Mouse (Mus musculus) heart, embryonic 15.5 days (tissue): Measurements from ENCODE around the gene Stard3. TPM values are rescaled to one million over a fixed set of nuclear protein-coding genes. Genes with fewer than 3 reads are reported as not detected.

Source experiments
- ATAC-seq: fragments of 200-750 bp; cut with Nextera tagmentation; replicated peaks from 2 replicates; pipeline ENCODE4 v1.8.0; 2017; ENCODE audit warnings: low read depth, moderate TSS enrichment; ENCODE audit not compliant: insufficient number of reproducible peaks, insufficient read depth, low FRiP score
- H3K27ac ChIP-seq: fragments of 300-500 bp; sonication (generic); 2 replicates; pipeline ENCODE4 v1.5.1; 2015; ENCODE audit warnings: mild to moderate bottlenecking, inconsistent platforms
- H3K27me3 ChIP-seq: fragments of 300-500 bp; sonication (generic); 2 replicates; pipeline ENCODE4 v1.6.1; 2015; ENCODE audit warnings: inconsistent platforms
- H3K36me3 ChIP-seq: fragments of 300-500 bp; sonication (generic); 2 replicates; pipeline ENCODE4 v1.6.1; 2015; ENCODE audit warnings: mild to moderate bottlenecking, inconsistent platforms
- H3K4me1 ChIP-seq: fragments of 300-500 bp; sonication (generic); replicated peaks from 2 replicates; pipeline ENCODE4 v1.6.1; 2015; ENCODE audit warnings: inconsistent platforms
- H3K4me2 ChIP-seq: fragments of 300-500 bp; sonication (generic); 2 replicates; pipeline ENCODE4 v1.6.1; 2015; ENCODE audit warnings: inconsistent platforms, mild to moderate bottlenecking, moderate library complexity
- H3K4me3 ChIP-seq: fragments of 300-500 bp; sonication (generic); 2 replicates; pipeline ENCODE4 v1.5.1; 2015; ENCODE audit warnings: mild to moderate bottlenecking, inconsistent platforms
- H3K9ac ChIP-seq: fragments of 300-500 bp; sonication (generic); 2 replicates; pipeline ENCODE4 v1.6.1; 2015; ENCODE audit warnings: mild to moderate bottlenecking, inconsistent platforms
- H3K9me3 ChIP-seq: fragments of 300-500 bp; sonication (generic); replicated peaks from 2 replicates; pipeline ENCODE4 v1.6.1; 2016; ENCODE audit warnings: inconsistent platforms
- WGBS: fragments of 180-500 bp; shearing (Covaris S2); methylation state at CpG from one replicate; pipeline ENCODE4 v1.1.7; 2015; ENCODE audit warnings: mixed read lengths; 5-methylcytosine and 5-hydroxymethylcytosine counted together
- polyA plus RNA-seq: library from polyadenylated mRNA; unstranded; fragments of >200 nt; fragmentation: Nextera tagmentation; extraction: Ambion mirVana; gene quantifications from 2 replicates; pipeline ENCODE4 v1.2.1, GENCODE M21; 2015

Gene Stard3
- polyA plus RNA-seq, 1 experiment from 2014 or later: 33.9 TPM

DNA sequence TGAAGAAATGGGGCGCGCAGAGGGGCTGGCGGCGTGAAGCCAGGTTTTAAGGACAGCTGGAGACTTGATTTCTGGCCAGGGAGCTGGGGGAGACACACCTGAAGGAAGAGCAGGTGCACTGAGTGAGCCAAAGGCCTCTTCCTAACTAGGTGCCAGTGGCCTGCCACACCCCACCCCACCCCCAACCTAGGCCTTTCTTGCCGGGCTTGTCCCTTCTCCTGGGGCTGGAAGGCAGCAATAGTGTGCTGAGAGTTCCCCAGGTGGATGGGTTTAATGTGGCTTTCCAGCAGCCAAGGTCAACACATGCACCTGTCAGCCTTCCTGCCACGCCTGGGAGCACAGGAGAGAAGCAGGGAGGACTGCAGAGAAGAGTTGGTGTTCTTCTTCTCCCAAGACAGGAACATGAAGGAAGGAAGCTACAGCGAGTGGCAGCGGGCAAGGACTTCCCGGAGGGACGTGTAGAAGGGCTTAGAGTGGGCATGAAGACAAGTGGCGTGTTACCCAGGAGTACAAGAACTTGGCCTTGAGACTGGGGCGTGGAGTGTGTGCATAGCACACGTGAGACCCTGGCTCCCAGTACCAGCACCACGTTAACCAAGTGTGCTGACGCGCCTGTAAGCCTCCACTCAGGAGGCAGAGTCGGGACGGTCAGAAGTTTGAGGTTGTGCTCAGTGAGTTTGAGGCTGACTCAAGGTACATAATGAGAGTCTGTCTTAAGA is 5.7 kb upstream of the Stard3 start:
- Histone ChIP-seq H3K9ac (no peak overlapping the region), H3K27ac (no peak overlapping the region), H3K27me3 (peaks cover 64% of the 10 kb centered on the region), H3K4me1 (peaks cover 45% of the 10 kb centered on the region), H3K4me3 (no peak overlapping the region), H3K36me3 (no peaks in the 10 kb centered on the region), H3K4me2 (no peak overlapping the region), H3K9me3 (no peaks in the 10 kb centered on the region)
- 74% methylated on average over 18 of the region's 18 CpGs for WGBS
- no peak for ATAC-seq

DNA sequence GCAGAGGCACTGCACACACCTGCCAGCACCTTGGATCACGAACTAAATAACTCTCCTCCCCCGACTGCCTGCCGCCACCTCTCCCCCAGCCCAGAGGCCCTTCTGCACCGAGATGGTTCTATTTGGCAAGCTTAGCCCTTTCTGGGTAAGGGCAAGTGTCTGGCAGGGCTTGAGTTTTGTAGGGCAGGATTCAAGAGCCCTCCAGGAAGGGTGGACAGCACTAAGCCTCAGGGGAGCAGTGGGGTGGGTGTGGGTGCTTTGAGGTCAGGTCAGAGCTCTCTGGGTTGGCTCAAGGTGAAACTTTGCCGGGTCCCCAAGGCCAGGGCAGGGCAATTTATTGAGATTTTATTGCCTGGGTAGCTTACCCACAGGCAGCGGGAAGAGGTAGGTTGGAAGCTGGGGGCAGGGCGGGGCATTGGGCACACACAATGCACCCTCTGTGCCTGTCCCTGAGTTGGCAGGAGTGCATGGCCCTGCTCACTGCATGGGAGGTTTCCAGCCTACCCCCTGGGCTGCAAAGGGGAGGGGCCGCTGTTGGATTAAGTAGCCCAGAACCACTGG is 4.4 kb upstream of the Stard3 start:
- Histone ChIP-seq H3K9ac (no peak overlapping the region), H3K4me2 (no peak overlapping the region), H3K27me3 (peaks cover 52% of the 10 kb centered on the region), H3K4me3 (no peak overlapping the region), H3K4me1 (peaks cover 38% of the 10 kb centered on the region), H3K27ac (no peak overlapping the region), H3K36me3 (no peaks in the 10 kb centered on the region), H3K9me3 (no peaks in the 10 kb centered on the region)
- 47% methylated on average over 8 of the region's 8 CpGs for WGBS
- ATAC-seq: no peak

DNA sequence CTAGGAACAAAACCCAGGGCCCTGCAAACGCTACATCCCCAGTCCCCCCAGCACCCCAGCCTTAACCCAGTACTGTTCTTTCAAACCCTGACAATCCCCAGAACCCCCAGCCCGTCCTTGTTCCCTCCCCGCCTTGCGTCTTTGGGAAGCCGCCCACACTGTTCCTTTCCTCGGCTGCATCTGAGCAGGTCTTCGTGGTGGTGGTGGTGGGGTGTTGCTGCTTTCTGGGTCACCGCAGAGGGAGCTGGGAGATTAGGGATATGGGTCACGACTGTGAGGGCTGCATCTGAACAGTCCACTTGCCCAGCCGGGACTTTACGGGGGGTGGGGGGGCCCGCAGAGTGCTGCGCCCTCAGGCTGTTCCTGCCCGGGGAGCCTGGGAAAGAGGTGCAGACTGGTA is 3.7 kb upstream of the Stard3 start:
- Histone ChIP-seq H3K27ac (no peak overlapping the region), H3K4me3 (no peak overlapping the region), H3K4me1 (peaks cover 39% of the 10 kb centered on the region), H3K4me2 (no peak overlapping the region), H3K9ac (no peak overlapping the region), H3K27me3 (peaks cover 45% of the 10 kb centered on the region), H3K36me3 (no peaks in the 10 kb centered on the region), H3K9me3 (no peaks in the 10 kb centered on the region)
- WGBS: 68% methylated on average over 14 of the region's 14 CpGs
- no peak for ATAC-seq

DNA sequence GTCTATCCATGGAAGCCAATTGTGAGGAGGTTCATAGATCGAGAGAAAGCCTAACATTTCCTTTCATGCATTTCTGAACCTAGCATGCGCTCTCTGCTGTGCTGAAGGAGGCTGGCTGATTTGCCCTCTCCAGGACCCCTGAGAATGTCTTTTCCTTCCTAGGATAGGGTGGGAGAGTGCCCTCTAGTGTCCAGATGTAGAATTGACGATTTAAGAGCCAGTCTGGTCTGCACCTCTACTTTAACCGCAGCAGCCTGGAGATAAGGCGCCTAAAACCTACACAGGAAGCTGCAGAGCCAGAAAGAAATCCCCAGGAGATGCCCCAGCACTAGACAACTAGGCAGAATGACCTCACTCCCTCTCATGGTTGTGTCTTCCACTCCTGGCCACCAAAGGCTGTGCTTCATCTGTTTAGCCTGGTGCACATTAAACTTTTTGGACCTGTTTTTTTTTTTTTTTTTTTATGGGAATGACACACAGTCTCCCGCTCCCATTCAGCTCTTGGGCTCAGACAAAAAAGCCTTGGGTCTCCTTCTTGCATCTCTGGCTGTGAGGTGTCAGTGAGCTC is 2.4 kb upstream of the Stard3 start:
- ATAC-seq: no peak
- Histone ChIP-seq H3K9me3 (no peaks in the 10 kb centered on the region), H3K27ac (no peak overlapping the region), H3K4me2 (no peak overlapping the region), H3K9ac (no peak overlapping the region), H3K4me3 (no peak overlapping the region), H3K27me3 (peaks cover 31% of the 10 kb centered on the region), H3K36me3 (no peaks in the 10 kb centered on the region), H3K4me1 (peaks cover 44% of the 10 kb centered on the region)
- WGBS: 7% methylated on average over 6 of the region's 6 CpGs

DNA sequence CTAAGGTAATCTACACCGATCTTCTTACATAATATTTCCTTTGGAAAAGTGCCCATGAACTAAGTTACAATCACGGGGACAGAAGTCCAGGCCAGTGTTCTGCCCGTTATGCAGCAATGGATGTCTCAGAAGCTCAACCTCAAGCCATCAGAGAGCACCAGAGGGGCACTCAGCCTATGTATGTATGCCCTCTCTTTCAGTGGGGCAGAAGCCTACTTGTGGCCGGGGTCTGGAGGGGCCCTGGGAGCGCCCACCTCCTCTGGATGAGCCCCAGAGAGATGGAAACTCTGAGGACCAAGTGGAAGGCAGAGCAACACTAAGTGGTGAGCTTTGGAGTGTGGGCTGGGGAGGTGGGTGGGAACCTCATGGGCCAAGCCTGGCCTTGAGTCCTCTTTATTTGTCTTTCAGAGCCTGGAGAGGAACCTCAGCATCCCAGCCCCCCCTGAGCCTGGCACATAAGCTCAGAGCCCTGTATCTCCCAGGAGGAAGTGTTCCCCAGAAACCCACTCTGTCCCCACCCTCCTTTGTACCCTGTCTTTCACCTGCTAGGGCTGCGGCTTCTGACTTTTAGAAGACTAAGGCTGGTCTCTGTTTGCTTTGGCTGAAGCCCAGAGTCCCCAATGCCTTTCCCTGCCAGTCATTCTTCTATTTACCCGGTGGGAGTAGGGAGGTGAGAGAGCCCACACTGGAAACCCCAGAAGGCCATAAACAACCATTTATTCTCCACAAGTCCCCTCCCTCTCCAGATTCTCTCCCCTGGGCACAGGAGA is 1.4 kb upstream of the Stard3 start:
- Histone ChIP-seq H3K4me1 (peaks cover 53% of the 10 kb centered on the region), H3K27ac (peak overlapping the region; percentile 89), H3K9ac (0 out of 2 replicates have a peak overlapping the region, but pooled peaks have one; percentile 17), H3K27me3 (peaks cover 22% of the 10 kb centered on the region), H3K36me3 (no peaks in the 10 kb centered on the region), H3K4me2 (peak overlapping the region; percentile 80; the same call in 1 of the 2 replicates), H3K9me3 (no peaks in the 10 kb centered on the region), H3K4me3 (peak overlapping the region; percentile 71; the same call in 1 of the 2 replicates)
- 63% methylated on average over 7 of the region's 7 CpGs for WGBS
- ATAC-seq: no peak

DNA sequence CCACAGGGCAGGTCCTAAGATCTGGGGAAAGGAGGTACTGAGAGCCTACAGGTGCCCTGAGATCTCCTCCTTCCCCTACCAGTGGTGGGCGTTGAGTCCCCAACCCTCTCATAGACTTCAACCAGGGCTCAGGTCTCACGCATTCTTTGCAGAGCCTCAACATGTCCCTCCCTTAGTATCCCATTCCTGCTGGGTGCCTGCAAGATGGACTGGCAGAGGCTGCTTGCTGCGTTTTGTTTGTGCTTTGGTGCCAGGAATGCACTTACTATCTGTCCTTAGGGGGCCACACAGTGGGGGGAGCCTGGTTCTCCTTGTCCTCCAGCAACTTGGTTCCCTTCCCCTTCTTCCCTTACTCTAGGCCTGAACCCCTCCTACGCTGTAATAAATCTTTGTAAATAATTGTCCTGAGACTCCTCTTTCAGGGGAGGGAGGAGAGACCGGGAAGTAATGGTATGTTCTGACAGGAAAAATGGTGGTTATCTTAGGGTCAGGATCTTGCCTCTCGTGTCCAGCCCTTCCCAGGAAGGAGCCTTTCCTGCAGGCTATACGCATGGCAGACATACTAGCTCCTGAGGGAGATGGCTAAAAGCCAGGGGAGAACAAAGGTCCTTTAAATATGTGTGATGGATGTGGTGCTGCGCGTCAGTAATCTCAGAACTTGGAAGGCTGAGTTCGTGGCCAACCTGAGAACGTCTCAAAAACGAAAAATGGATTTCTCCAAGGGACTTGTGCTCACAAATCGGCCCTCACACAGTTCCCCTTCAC is 590 bp upstream of the Stard3 start:
- Histone ChIP-seq H3K9ac (peak overlapping the region; percentile 49), H3K9me3 (no peaks in the 10 kb centered on the region), H3K27me3 (peaks cover 16% of the 10 kb centered on the region), H3K4me1 (peaks cover 57% of the 10 kb centered on the region), H3K4me3 (peak overlapping the region; percentile 71), H3K27ac (peak overlapping the region; percentile 89), H3K4me2 (peak overlapping the region; percentile 80), H3K36me3 (no peaks in the 10 kb centered on the region)
- WGBS: 9% methylated on average over 13 of the region's 13 CpGs
- no peak for ATAC-seq

DNA sequence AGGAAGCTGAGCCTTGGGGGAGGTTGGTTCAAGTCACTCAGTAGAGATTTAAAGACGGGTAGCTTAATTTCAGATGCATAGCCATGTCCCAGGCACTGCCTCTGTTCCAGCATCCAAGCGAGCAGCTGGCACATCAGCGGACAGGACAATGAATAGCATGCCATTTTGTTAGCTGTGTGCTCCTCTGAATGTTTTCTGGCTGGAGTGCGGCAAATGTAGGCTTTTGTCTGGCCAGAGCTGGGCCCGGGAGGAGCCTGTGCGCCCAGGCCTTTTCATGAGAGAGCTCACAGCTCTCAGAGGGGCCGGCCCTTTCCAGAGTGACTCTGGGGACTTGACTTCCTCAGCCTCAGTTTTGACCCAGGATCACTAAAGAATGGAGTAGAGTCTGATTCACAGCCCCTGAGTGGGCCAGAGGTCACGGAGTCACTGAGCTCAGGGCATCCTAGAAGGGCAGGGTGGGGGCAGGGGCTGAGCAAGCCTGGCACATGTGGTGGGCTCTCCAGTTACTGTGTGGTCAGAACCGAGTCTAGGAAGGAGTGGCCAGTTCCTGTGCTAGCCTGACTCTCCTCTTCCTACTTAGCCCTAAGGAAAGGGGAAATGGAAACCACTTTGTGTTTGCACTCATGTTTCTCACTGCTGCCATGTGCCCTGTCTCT is 2.8 kb downstream of the Stard3 start:
- no peaks in the 10 kb centered on the region for H3K36me3 ChIP-seq
- 68% methylated on average over 9 of the region's 9 CpGs for WGBS
- H3K4me1 ChIP-seq: peaks cover 59% of the 10 kb centered on the region
- no peak overlapping the region for H3K9ac ChIP-seq
- H3K27ac ChIP-seq: peak overlapping the region; percentile 35; the same call in 1 of the 2 replicates
- no peak for ATAC-seq
- no peaks in the 10 kb centered on the region for H3K27me3 ChIP-seq
- 0 out of 2 replicates have a peak overlapping the region, but pooled peaks have one; percentile 13 for H3K4me2 ChIP-seq
- H3K4me3 ChIP-seq: no peak overlapping the region
- no peaks in the 10 kb centered on the region for H3K9me3 ChIP-seq

DNA sequence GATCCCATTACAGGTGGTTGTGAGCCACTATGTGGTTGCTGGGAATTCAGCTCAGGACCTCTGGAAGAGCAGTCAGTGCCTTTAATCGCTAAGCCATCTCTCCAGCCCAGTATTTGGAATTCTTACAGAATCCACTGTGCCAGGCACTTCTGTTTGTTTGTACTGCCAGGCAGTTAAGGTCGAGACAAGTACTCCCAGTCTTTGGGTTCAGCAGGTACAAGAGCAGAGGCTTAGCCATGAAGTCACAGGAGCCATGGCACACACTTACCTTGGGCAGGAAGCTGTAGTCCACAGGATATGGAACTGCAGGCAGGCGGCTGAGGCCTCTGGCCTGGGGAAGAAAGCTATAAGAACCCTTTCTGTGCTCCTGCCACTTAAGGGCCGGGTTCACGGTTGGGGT is 5.6 kb downstream of the Stard3 start:
- Histone ChIP-seq H3K4me2 (no peak overlapping the region), H3K4me3 (no peak overlapping the region), H3K4me1 (peaks cover 66% of the 10 kb centered on the region), H3K27ac (no peak overlapping the region), H3K9ac (no peak overlapping the region), H3K36me3 (no peaks in the 10 kb centered on the region), H3K9me3 (no peaks in the 10 kb centered on the region), H3K27me3 (no peaks in the 10 kb centered on the region)
- WGBS: 76% methylated on average over 5 of the region's 5 CpGs
- ATAC-seq: no peak

DNA sequence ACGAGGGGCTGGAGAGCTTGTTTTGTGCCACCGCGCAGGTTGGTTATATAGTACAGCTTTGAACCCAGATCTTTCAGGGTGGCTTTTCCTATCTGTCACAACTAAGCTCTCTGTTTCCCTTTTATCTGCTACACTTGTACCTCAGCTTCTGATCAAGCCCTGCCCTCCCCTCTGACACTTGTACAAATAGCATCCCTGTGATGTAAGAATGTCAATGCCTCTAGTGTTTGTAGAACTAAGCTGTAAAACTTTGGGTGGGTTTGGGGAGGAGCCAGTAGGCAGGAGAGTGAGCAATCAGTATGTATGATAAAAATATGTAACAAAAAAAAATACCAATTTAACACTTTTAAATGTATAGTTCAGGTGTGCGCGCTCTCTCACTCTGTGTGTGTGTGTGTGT is 6.2 kb downstream of the Stard3 start:
- no peaks in the 10 kb centered on the region for H3K27me3 ChIP-seq
- H3K4me1 ChIP-seq: peaks cover 66% of the 10 kb centered on the region
- no peak for ATAC-seq
- H3K9me3 ChIP-seq: no peaks in the 10 kb centered on the region
- H3K9ac ChIP-seq: no peak overlapping the region
- 84% methylated on average over 5 of the region's 5 CpGs for WGBS
- H3K27ac ChIP-seq: no peak overlapping the region
- no peak overlapping the region for H3K4me3 ChIP-seq
- H3K36me3 ChIP-seq: no peaks in the 10 kb centered on the region
- no peak overlapping the region for H3K4me2 ChIP-seq

DNA sequence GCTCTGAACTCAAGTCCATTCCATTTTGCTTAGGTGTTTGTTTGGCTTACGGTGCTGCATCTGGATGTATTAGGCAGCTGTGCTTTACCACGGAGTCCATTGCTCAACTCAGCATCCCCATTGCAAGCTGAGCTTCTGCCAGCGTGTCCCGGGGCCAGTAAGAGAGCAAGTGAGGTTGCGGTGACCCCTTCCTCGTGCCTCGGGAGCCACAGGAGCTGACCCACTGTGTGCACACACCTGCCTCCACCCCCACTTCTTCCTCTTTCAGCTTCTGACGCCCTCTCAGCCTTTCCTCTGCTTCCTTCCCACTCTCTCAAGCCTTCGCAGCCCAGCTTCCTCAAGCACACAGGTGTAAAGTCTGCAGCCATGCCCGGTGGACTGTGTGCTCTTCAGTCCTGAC is 8.1 kb downstream of the Stard3 start:
- H3K27me3 ChIP-seq: no peaks in the 10 kb centered on the region
- whole genome bisulfite sequencing: 68% methylated on average over 10 of the region's 10 CpGs
- no peak for ATAC-seq
- H3K4me3 ChIP-seq: no peak overlapping the region
- peak overlapping the region; percentile 88 for H3K27ac ChIP-seq
- no peak overlapping the region for H3K4me2 ChIP-seq
- no peaks in the 10 kb centered on the region for H3K9me3 ChIP-seq
- H3K4me1 ChIP-seq: peaks cover 58% of the 10 kb centered on the region
- no peak overlapping the region for H3K9ac ChIP-seq
- no peaks in the 10 kb centered on the region for H3K36me3 ChIP-seq
